Mouse (Mus musculus) kidney, postnatal 0 days (tissue): Measurements from ENCODE around the gene Fam178b. TPM values are rescaled to one million over a fixed set of nuclear protein-coding genes. Genes with fewer than 3 reads are reported as not detected.
"Not testable (repeated sequence)": the region's sequence is repeated elsewhere in the genome, so short reads cannot be mapped to it uniquely, and the experiment has no call there.

ENCODE experiments used
- ATAC-seq: fragments of 200-750 bp; cut with Nextera tagmentation; replicated peaks from 2 replicates; pipeline ENCODE4 v1.8.0; 2017; ENCODE audit warnings: low read depth, moderate number of reproducible peaks, moderate TSS enrichment, moderate library complexity; ENCODE audit not compliant: low FRiP score
- DNase-seq: peaks from one replicate; pipeline ENCODE4 v3.0.0-alpha.2; 2016; ENCODE audit warnings: low spot score
- H3K27ac ChIP-seq: fragments of 300-500 bp; sonication (generic); 2 replicates; pipeline ENCODE4 v1.5.1; 2014; ENCODE audit warnings: mild to moderate bottlenecking
- H3K27me3 ChIP-seq: fragments of 300-500 bp; sonication (generic); 2 replicates; pipeline ENCODE4 v1.6.1; 2014; ENCODE audit warnings: low read length, mixed read lengths; ENCODE audit not compliant: insufficient read depth
- H3K36me3 ChIP-seq: fragments of 300-500 bp; sonication (generic); 2 replicates; pipeline ENCODE4 v1.6.1; 2014; ENCODE audit warnings: low read length, mixed read lengths; ENCODE audit not compliant: insufficient read depth
- H3K4me1 ChIP-seq: fragments of 300-500 bp; sonication (generic); replicated peaks from 2 replicates; pipeline ENCODE4 v1.6.1; 2014; ENCODE audit warnings: antibody characterized with exemption, low read length, mixed read lengths; ENCODE audit not compliant: insufficient read depth
- H3K4me2 ChIP-seq: fragments of 300-500 bp; sonication (generic); 2 replicates; pipeline ENCODE4 v1.6.1; 2014; ENCODE audit warnings: mild to moderate bottlenecking, low read length, moderate library complexity, mixed read lengths
- H3K4me3 ChIP-seq: fragments of 300-500 bp; sonication (generic); replicated peaks from 2 replicates; pipeline ENCODE4 v1.5.1; 2014; ENCODE audit warnings: low read depth, low read length
- H3K9ac ChIP-seq: fragments of 300-500 bp; sonication (generic); 2 replicates; pipeline ENCODE4 v1.6.1; 2014; ENCODE audit warnings: low read depth, low read length
- H3K9me3 ChIP-seq: fragments of 300-500 bp; sonication (generic); replicated peaks from 2 replicates; pipeline ENCODE4 v1.6.1; 2016; ENCODE audit warnings: low read length, inconsistent platforms, mixed read lengths
- CTCF ChIP-seq: IDR thresholded peaks from 2 replicates; pipeline ENCODE4 v1.5.1; 2016; ENCODE audit warnings: antibody characterized with exemption, low read depth, mild to moderate bottlenecking, moderate library complexity
- WGBS: fragments of 180-500 bp; shearing (Covaris S2); extraction: QIAGEN DNeasy Blood & Tissue Kit; methylation state at CpG from one replicate; pipeline ENCODE4 v1.1.7; 2014; 5-methylcytosine and 5-hydroxymethylcytosine counted together
- polyA plus RNA-seq: library from polyadenylated mRNA; unstranded; fragments of >200 nt; fragmentation: Nextera tagmentation; extraction: Ambion mirVana; gene quantifications from 2 replicates; pipeline ENCODE4 v1.2.1, GENCODE M21; 2015

The Fam178b gene
- polyA plus RNA-seq, 1 experiment from 2014 or later, result 1.6 TPM

DNA sequence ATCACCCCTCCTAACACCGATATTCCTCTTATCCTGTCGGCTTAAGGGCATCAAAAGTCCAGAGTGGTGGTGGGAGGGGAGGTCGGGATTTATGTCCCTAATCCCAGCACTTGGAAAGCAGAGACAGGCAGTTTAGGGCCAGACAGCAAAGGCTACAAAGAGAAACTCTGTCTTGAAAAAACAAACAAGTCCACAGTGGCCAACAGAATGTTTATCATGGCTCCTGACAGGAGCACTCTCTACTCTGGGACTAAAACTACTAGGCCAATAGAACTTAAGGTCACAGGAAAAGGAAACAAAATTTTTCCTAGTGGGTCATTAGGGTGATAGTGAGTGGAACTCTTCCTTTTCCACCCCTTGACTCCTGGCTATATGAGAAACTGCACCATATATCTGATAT, 8.0 kb downstream of the Fam178b start:
- H3K36me3 ChIP-seq, result no peaks in the 10 kb centered on the region
- TF ChIP-seq CTCF, result no peak
- DNase-seq (peak; percentile 73), ATAC-seq (no peak)
- H3K4me3 ChIP-seq, result no peak overlapping the region
- H3K9ac ChIP-seq, result no peak overlapping the region
- H3K9me3 ChIP-seq, result no peaks in the 10 kb centered on the region
- H3K27me3 ChIP-seq, result no peaks in the 10 kb centered on the region
- no peak overlapping the region for H3K4me2 ChIP-seq
- 2% methylated on average over 3 of the region's 3 CpGs for WGBS
- H3K27ac ChIP-seq, result no peak overlapping the region
- no peaks in the 10 kb centered on the region for H3K4me1 ChIP-seq

DNA sequence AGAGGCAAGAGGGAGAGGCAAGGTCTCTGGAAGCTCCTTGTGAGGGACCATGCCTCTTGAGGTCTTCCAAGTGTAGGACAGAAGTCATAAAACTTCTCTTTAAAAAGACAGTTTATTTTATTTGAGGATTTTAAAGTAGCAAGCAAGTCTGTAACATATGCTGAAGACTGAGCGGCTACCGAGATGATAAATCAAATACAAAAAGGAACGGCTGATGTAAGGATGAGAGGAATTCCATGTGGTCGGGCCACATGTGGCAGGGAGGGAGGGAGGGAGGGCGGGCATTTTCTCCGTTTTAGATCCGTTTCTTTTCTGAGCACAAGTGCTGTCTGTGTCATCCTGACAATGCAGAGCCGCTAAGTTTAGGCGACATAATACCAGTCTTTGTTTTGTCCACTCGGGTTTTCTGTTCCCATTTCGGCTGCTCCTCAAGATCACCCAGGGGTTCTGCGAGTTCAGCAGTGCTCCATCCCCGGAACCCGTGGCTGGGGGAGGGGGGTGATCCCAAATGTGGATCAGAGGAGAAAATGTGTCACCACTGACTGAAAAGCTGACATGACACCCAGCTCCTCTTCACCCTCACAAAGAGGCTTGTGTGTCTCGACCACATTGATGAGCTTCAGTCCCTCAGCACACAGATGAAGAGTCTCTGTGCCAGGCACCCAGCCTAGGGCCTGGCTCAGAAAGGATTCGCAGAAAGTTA, 10.2 kb downstream of the Fam178b start:
- Histone ChIP-seq H3K9ac (no peak overlapping the region), H3K27me3 (no peaks in the 10 kb centered on the region), H3K4me1 (no peaks in the 10 kb centered on the region), H3K9me3 (no peaks in the 10 kb centered on the region), H3K4me3 (no peak overlapping the region), H3K4me2 (no peak overlapping the region), H3K27ac (no peak overlapping the region), H3K36me3 (no peaks in the 10 kb centered on the region)
- 49% methylated on average over 16 of the region's 16 CpGs for WGBS
- ATAC-seq, result 0 out of 2 replicates have a peak, but pooled peaks have one; percentile 36
- peak; percentile 68 for DNase-seq
- TF ChIP-seq CTCF, result no peak

DNA sequence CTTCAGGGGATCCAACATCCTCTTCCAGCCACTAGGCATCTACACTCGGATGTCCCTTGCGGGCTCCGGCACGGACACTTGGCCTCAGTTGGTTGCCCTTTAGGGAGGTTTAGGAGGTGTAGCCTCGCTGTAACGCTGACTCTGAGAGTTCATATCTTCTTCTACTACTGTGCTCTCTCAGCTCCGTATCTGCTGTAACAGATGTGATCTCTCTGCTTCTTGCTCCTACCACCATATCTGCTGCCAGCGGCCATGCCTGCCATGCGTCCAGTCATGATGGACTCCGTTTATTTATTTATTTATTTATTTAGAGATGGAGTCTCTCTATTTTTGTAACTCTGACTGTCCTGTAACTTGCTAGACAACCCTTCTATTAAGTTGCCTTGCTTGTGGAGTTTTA, 11.7 kb downstream of the Fam178b start:
- DNase-seq (no peak), ATAC-seq (no peak)
- Histone ChIP-seq H3K4me3 (no peak overlapping the region), H3K27ac (no peak overlapping the region), H3K36me3 (no peaks in the 10 kb centered on the region), H3K4me2 (no peak overlapping the region), H3K9me3 (no peaks in the 10 kb centered on the region), H3K9ac (no peak overlapping the region), H3K4me1 (no peaks in the 10 kb centered on the region), H3K27me3 (no peaks in the 10 kb centered on the region)
- TF ChIP-seq CTCF, result no peak
- WGBS, result 92% methylated on average over 10 of the region's 10 CpGs

DNA sequence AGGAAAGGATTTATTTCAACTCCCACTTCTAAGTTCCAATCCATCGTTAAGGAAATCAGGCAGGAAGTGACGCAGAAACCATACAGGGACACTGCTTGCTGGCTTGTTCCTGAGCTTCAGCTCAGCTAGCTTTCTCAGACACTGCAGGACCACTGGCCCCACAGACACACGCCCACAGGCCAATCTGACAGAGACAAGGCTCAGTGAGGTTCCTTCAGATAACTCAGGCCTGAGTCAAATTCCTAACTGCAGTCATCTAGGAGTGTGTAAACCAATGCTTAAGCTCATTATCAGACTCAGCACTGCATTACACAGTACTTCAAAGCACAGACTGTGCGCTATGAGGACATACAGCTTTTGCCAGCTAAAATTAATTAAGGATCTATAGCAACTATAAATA, 12.7 kb downstream of the Fam178b start:
- ATAC-seq, result no peak

DNA sequence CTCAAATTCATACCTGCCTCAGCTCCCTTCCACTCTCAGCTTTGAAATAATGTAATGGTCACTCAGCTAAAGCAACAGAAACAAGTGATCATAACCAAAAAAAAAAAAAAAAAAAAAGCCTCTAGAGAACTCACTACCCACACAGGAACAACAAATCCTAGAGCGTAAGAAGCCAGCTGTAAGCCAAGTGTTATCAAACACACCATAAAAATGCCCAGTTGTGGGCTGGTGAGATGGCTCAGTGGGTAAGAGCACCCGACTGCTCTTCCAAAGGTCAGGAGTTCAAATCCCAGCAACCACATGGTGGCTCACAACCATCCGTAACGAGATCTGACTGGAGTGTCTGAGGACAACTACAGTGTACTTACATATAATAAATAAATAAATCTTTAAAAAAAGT, 15.0 kb downstream of the Fam178b start:
- peaks cover 11% of the 10 kb centered on the region; the same call in 1 of the 2 replicates for H3K4me1 ChIP-seq
- not testable (repeated sequence) for H3K27ac ChIP-seq, H3K9ac ChIP-seq, DNase-seq, H3K9me3 ChIP-seq, H3K27me3 ChIP-seq, H3K4me2 ChIP-seq, ATAC-seq, H3K4me3 ChIP-seq, H3K36me3 ChIP-seq
- WGBS, result 50% methylated on average over 4 of the region's 4 CpGs

More for the DNA sequence above, 12.7 kb downstream of the Fam178b start:
- no peaks in the 10 kb centered on the region for H3K9me3 ChIP-seq
- H3K4me2 ChIP-seq, result no peak overlapping the region
- no peak overlapping the region for H3K9ac ChIP-seq
- peak; percentile 47 for DNase-seq
- H3K36me3 ChIP-seq, result no peaks in the 10 kb centered on the region
- H3K27ac ChIP-seq, result no peak overlapping the region
- no peaks in the 10 kb centered on the region for H3K27me3 ChIP-seq
- no peak overlapping the region for H3K4me3 ChIP-seq
- 42% methylated on average over 4 of the region's 4 CpGs for WGBS
- no peak for TF ChIP-seq CTCF
- peaks cover 9% of the 10 kb centered on the region; the same call in 1 of the 2 replicates for H3K4me1 ChIP-seq

DNA sequence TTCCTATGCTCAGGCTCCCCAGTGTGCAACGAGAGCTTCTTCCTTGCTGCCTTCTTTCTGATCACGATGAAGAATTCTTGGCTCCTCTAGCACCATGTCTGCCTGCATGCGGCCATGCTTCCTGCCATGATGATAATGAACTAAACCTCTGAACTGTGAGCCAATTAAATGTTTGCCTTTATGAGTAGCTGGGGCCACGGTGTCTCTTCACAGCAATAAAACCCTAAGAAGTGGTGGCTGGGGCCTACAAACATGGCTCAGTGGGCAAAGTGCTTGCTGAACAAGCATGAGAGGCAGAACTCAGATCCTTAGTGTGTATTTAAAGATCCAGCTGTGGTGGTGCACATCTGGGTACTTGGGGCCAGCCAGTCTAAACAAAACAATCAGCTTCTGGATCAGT, 17.0 kb downstream of the Fam178b start:
- ATAC-seq, result no peak
- Histone ChIP-seq H3K27ac (peak overlapping the region; percentile 75), H3K36me3 (no peaks in the 10 kb centered on the region), H3K9ac (no peak overlapping the region), H3K4me2 (no peak overlapping the region), H3K4me3 (no peak overlapping the region), H3K27me3 (no peaks in the 10 kb centered on the region), H3K9me3 (no peaks in the 10 kb centered on the region), H3K4me1 (peaks cover 11% of the 10 kb centered on the region; the same call in 1 of the 2 replicates)
- DNase-seq, result no peak
- no peak for TF ChIP-seq CTCF
- WGBS, result 25% methylated on average over 4 of the region's 4 CpGs
